Mouse (Mus musculus): ENCODE data around the gene Srgap1. TPM values are rescaled to one million over a fixed set of nuclear protein-coding genes. Genes with fewer than 3 reads are reported as not detected.

The Srgap1 gene
- total and polyA plus RNA-seq, 2 experiments from 2014 or later: 20.2 to 27.8 TPM

- Histone ChIP-seq H3K27ac (ENCODE audit: low read depth, low read length) (no peak overlapping the region), H3K9ac (no peak overlapping the region), H3K36me3 (ENCODE audit: insufficient read depth) (no peaks in the 10 kb centered on the region), H3K4me3 (ENCODE audit: low read depth, low read length) (no peak overlapping the region), H3K4me1 (ENCODE audit: insufficient read depth) (no peaks in the 10 kb centered on the region; the same call in 1 of the 2 replicates), H3K4me2 (ENCODE audit: low read depth) (no peak overlapping the region), H3K9me3 (ENCODE audit: low read length) (no peaks in the 10 kb centered on the region), H3K27me3 (ENCODE audit: insufficient read depth, low read length) (no peaks in the 10 kb centered on the region)
- no peak for TF ChIP-seq CTCF (IDR thresholded peaks at IDR 0.05; ENCODE audit: low read depth)
- WGBS: 64% methylated on average over 9 of the region's 9 CpGs
- ATAC-seq: no peak
- no peak for DNase-seq
These were observed 169.2 kb downstream of the Srgap1 start for GRCm38 (mm10) chr10:121877906-121878305.

DNA sequence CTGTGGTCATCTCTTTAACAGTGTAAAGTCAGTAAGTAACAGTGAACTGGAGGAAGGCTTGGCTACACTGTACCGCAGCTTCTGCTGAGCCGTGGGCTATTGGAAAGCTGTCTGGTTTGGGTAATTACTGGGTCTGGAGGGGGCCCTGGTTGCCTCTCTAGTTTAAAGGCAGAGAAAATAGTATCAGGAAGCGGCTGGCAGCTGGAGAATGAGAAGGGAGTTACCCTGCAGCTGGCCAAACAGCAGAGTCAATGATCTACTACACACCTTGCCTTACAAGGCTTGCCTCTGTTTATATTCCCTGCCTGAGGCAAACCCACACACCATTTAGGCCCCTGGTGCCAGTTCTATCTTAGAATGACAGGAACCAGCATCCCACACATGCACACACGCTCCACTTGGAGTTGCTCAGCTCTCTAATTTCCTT lies 174.0 kb downstream of the Srgap1 start:
- Histone ChIP-seq H3K9ac (no peak overlapping the region), H3K4me1 (ENCODE audit: insufficient read depth) (no peaks in the 10 kb centered on the region), H3K36me3 (ENCODE audit: insufficient read depth) (peaks cover 10% of the 10 kb centered on the region), H3K27me3 (ENCODE audit: insufficient read depth, low read length) (no peaks in the 10 kb centered on the region), H3K4me2 (ENCODE audit: low read depth) (no peak overlapping the region), H3K9me3 (ENCODE audit: low read length) (no peaks in the 10 kb centered on the region), H3K4me3 (ENCODE audit: low read depth, low read length) (no peak overlapping the region), H3K27ac (ENCODE audit: low read depth, low read length) (no peak overlapping the region; the same call in 1 of the 2 replicates)
- ATAC-seq (no peak), DNase-seq (no peak)
- TF ChIP-seq CTCF (IDR thresholded peaks at IDR 0.05; ENCODE audit: low read depth): no peak
- WGBS: 50% methylated on average over 4 of the region's 4 CpGs

- Histone ChIP-seq H3K36me3 (ENCODE audit: insufficient read depth) (peaks cover 10% of the 10 kb centered on the region), H3K4me1 (ENCODE audit: insufficient read depth) (no peaks in the 10 kb centered on the region), H3K27ac (ENCODE audit: low read depth, low read length) (no peak overlapping the region), H3K4me2 (ENCODE audit: low read depth) (no peak overlapping the region), H3K4me3 (ENCODE audit: low read depth, low read length) (no peak overlapping the region), H3K9me3 (ENCODE audit: low read length) (no peaks in the 10 kb centered on the region), H3K9ac (no peak overlapping the region), H3K27me3 (ENCODE audit: insufficient read depth, low read length) (no peaks in the 10 kb centered on the region)
- WGBS: 38% methylated on average over 8 of the region's 8 CpGs
- DNase-seq (no peak), ATAC-seq (no peak)
- no peak for TF ChIP-seq CTCF (IDR thresholded peaks at IDR 0.05; ENCODE audit: low read depth)
These were observed 177.2 kb downstream of the Srgap1 start for GRCm38 (mm10) chr10:121869941-121870340.

GRCm38 (mm10) chr10:121868255-121868654 lies 178.9 kb downstream of the Srgap1 start:
- H3K9me3 ChIP-seq (ENCODE audit: low read length): no peaks in the 10 kb centered on the region
- H3K4me1 ChIP-seq (ENCODE audit: insufficient read depth): no peaks in the 10 kb centered on the region
- H3K9ac ChIP-seq: no peak overlapping the region
- no peak; the same call in 1 of the 2 replicates for TF ChIP-seq CTCF (IDR thresholded peaks at IDR 0.05; ENCODE audit: low read depth)
- H3K27ac ChIP-seq (ENCODE audit: low read depth, low read length): no peak overlapping the region
- no peaks in the 10 kb centered on the region for H3K27me3 ChIP-seq (ENCODE audit: insufficient read depth, low read length)
- H3K4me3 ChIP-seq (ENCODE audit: low read depth, low read length): no peak overlapping the region
- H3K36me3 ChIP-seq (ENCODE audit: insufficient read depth): peaks cover 10% of the 10 kb centered on the region
- WGBS: 97% methylated on average over 3 of the region's 3 CpGs
- DNase-seq (no peak), ATAC-seq (no peak)
- H3K4me2 ChIP-seq (ENCODE audit: low read depth): no peak overlapping the region

GRCm38 (mm10) chr10:121865503-121866239 lies 181.4 kb downstream of the Srgap1 start:
- WGBS: 70% methylated on average over 18 of the region's 18 CpGs
- no peak overlapping the region for H3K9ac ChIP-seq
- H3K27me3 ChIP-seq (ENCODE audit: insufficient read depth, low read length): no peaks in the 10 kb centered on the region

GRCm38 (mm10) chr10:121860924-121861323 lies 186.2 kb downstream of the Srgap1 start:
- Histone ChIP-seq H3K4me2 (ENCODE audit: low read depth) (no peak overlapping the region), H3K9ac (no peak overlapping the region), H3K27me3 (ENCODE audit: insufficient read depth, low read length) (no peaks in the 10 kb centered on the region), H3K4me3 (ENCODE audit: low read depth, low read length) (no peak overlapping the region), H3K27ac (ENCODE audit: low read depth, low read length) (no peak overlapping the region), H3K4me1 (ENCODE audit: insufficient read depth) (0 out of 2 replicates have a peak, but pooled peaks cover 2% of the 10 kb centered on the region), H3K36me3 (ENCODE audit: insufficient read depth) (peaks cover 3% of the 10 kb centered on the region), H3K9me3 (ENCODE audit: low read length) (no peaks in the 10 kb centered on the region)
- ATAC-seq (no peak), DNase-seq (no peak)
- 58% methylated on average over 2 of the region's 2 CpGs for WGBS
- no peak for TF ChIP-seq CTCF (IDR thresholded peaks at IDR 0.05; ENCODE audit: low read depth)

More at GRCm38 (mm10) chr10:121865503-121866239, 181.4 kb downstream of the Srgap1 start:
- Histone ChIP-seq H3K9me3 (ENCODE audit: low read length) (no peaks in the 10 kb centered on the region), H3K4me3 (ENCODE audit: low read depth, low read length) (no peak overlapping the region), H3K4me1 (ENCODE audit: insufficient read depth) (no peaks in the 10 kb centered on the region), H3K4me2 (ENCODE audit: low read depth) (no peak overlapping the region), H3K36me3 (ENCODE audit: insufficient read depth) (peaks cover 13% of the 10 kb centered on the region), H3K27ac (ENCODE audit: low read depth, low read length) (no peak overlapping the region)
- DNase-seq: no peak
- no peak for TF ChIP-seq CTCF (IDR thresholded peaks at IDR 0.05; ENCODE audit: low read depth)
- no peak for ATAC-seq

- no peak overlapping the region for H3K27ac ChIP-seq (ENCODE audit: low read depth, low read length)
- TF ChIP-seq CTCF (IDR thresholded peaks at IDR 0.05; ENCODE audit: low read depth): no peak
- H3K4me3 ChIP-seq (ENCODE audit: low read depth, low read length): no peak overlapping the region
- peaks cover 3% of the 10 kb centered on the region for H3K36me3 ChIP-seq (ENCODE audit: insufficient read depth)
- DNase-seq (no peak), ATAC-seq (no peak)
- H3K4me1 ChIP-seq (ENCODE audit: insufficient read depth): 0 out of 2 replicates have a peak, but pooled peaks cover 2% of the 10 kb centered on the region
- no peak overlapping the region for H3K4me2 ChIP-seq (ENCODE audit: low read depth)
- no peaks in the 10 kb centered on the region for H3K9me3 ChIP-seq (ENCODE audit: low read length)
- no peaks in the 10 kb centered on the region for H3K27me3 ChIP-seq (ENCODE audit: insufficient read depth, low read length)
- H3K9ac ChIP-seq: no peak overlapping the region
- 59% methylated on average over 10 of the region's 10 CpGs for WGBS
These were observed 187.1 kb downstream of the Srgap1 start for GRCm38 (mm10) chr10:121859803-121860571.

Measured in forebrain, postnatal 0 days (tissue).